Mouse (Mus musculus): ENCODE data around the gene Rpf2.

Gene Rpf2

GRCm38 (mm10) chr10:40246374-40247165 is at the start of gene Rpf2:
Gene Rpf2, minus strand, starts transcription at chr10:40247036.
- in situ Hi-C loops (cut with MboI, MseI): no loop called here

GRCm38 (mm10) chr10:40292640-40293039 is 45.8 kb upstream of the Rpf2 start:
- in situ Hi-C loops (cut with MboI, MseI): no loop called here

GRCm38 (mm10) chr10:40286767-40287166 is 39.9 kb upstream of the Rpf2 start:
- in situ Hi-C loops (cut with MboI, MseI): no loop called here

- in situ Hi-C loops (cut with MboI, MseI): no loop called here
Measured at GRCm38 (mm10) chr10:40285571-40285970, 38.7 kb upstream of the Rpf2 start.

- in situ Hi-C loops (cut with MboI, MseI): no loop called here
Measured at GRCm38 (mm10) chr10:40284997-40285396, 38.2 kb upstream of the Rpf2 start.

GRCm38 (mm10) chr10:40284179-40284831 is 37.5 kb upstream of the Rpf2 start:
- in situ Hi-C loops (cut with MboI, MseI): no loop called here

- in situ Hi-C loops (cut with MboI, MseI): no loop called here
Measured at GRCm38 (mm10) chr10:40283636-40284035, 36.8 kb upstream of the Rpf2 start.

- in situ Hi-C loops (cut with MboI, MseI): no loop called here
Measured at GRCm38 (mm10) chr10:40281565-40281964, 34.7 kb upstream of the Rpf2 start.

GRCm38 (mm10) chr10:40278317-40278716 is 31.5 kb upstream of the Rpf2 start:
- in situ Hi-C loops (cut with MboI, MseI): no loop called here

- in situ Hi-C loops (cut with MboI, MseI): no loop called here
Measured at GRCm38 (mm10) chr10:40275991-40276390, 29.2 kb upstream of the Rpf2 start.

- in situ Hi-C loops (cut with MboI, MseI): loop anchor here (25.0 kb wide), 1 partner anchor 613 kb away; the partner anchor contains the start of genes Cdc40 and Wasf1
Measured at GRCm38 (mm10) chr10:40273938-40274337, 27.1 kb upstream of the Rpf2 start.

- in situ Hi-C loops (cut with MboI, MseI): loop anchor here (25.0 kb wide), 1 partner anchor 616 kb away; the partner anchor contains the start of genes Cdc40 and Wasf1
Measured at GRCm38 (mm10) chr10:40271216-40271615, 24.4 kb upstream of the Rpf2 start.

GRCm38 (mm10) chr10:40264920-40265319 is 18.1 kb upstream of the Rpf2 start:
- in situ Hi-C loops (cut with MboI, MseI): loop anchor here (5.0 to 25.0 kb wide), 2 partner anchors 262 to 622 kb away; partner anchors contain the start of genes Cdc40 and Wasf1

- in situ Hi-C loops (cut with MboI, MseI): loop anchor here (25.0 kb wide), 1 partner anchor 624 kb away; the partner anchor contains the start of genes Cdc40 and Wasf1
Measured at GRCm38 (mm10) chr10:40263691-40264090, 16.9 kb upstream of the Rpf2 start.

GRCm38 (mm10) chr10:40262200-40262599 is 15.4 kb upstream of the Rpf2 start:
- in situ Hi-C loops (cut with MboI, MseI): loop anchor here (25.0 kb wide), 1 partner anchor 625 kb away; the partner anchor contains the start of genes Cdc40 and Wasf1

- in situ Hi-C loops (cut with MboI, MseI): loop anchor here (25.0 kb wide), 1 partner anchor 627 kb away; the partner anchor contains the start of genes Cdc40 and Wasf1
Measured at GRCm38 (mm10) chr10:40260305-40260704, 13.5 kb upstream of the Rpf2 start.

- in situ Hi-C loops (cut with MboI, MseI): loop anchor here (25.0 kb wide), 1 partner anchor 628 kb away; the partner anchor contains the start of genes Cdc40 and Wasf1
Measured at GRCm38 (mm10) chr10:40259542-40259941, 12.7 kb upstream of the Rpf2 start.

- in situ Hi-C loops (cut with MboI, MseI): loop anchor here (25.0 kb wide), 1 partner anchor 628 kb away; the partner anchor contains the start of genes Cdc40 and Wasf1
Measured at GRCm38 (mm10) chr10:40258976-40259375, 12.1 kb upstream of the Rpf2 start.

GRCm38 (mm10) chr10:40258401-40258966 is 11.6 kb upstream of the Rpf2 start:
- in situ Hi-C loops (cut with MboI, MseI): loop anchor here (25.0 kb wide), 1 partner anchor 629 kb away; the partner anchor contains the start of genes Cdc40 and Wasf1

GRCm38 (mm10) chr10:40257414-40258255 is 10.8 kb upstream of the Rpf2 start, which contains the start of gene Gtf3c6:
Gene Gtf3c6, minus strand, starts transcription at chr10:40258108.
- in situ Hi-C loops (cut with MboI, MseI): loop anchor here (25.0 kb wide), 1 partner anchor 630 kb away; the partner anchor contains the start of genes Cdc40 and Wasf1

GRCm38 (mm10) chr10:40256716-40257115 is 9.9 kb upstream of the Rpf2 start:
- in situ Hi-C loops (cut with MboI, MseI): loop anchor here (25.0 kb wide), 1 partner anchor 631 kb away; the partner anchor contains the start of genes Cdc40 and Wasf1
